Mouse (Mus musculus) kidney, adult 11 months (tissue): ENCODE results near the gene Gm20765.
"Not testable (repeated sequence)": the region's sequence is repeated elsewhere in the genome, so short reads cannot be mapped to it uniquely, and the experiment has no call there.

Source experiments
- DNase-seq: peaks from one replicate; pipeline ENCODE4 v3.0.0; 2022

The Gm20765 gene

DNA sequence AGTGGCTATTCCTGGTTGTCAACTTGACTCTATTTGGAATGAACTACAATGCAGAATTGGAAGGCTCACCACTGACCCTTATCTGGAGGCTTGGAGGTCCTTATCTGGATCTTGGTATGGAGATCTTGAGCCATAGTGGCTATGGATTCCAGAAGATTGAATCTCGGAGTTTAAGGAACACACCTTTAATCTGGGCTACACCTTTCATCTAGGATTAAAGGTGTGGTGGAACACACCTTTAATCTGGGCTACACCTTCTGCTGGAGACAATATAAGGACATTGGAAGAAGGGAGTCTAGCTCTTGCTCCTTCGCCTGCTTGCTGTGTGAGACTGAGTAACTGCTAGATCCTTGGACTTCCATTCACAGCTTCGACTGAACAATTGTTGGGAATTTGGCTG, at the start of gene Gm20765:
Gene Gm20765 (plus strand): TSS at position 301 of the 400 bp plus-strand sequence.
- DNase-seq, result not testable (repeated sequence)

DNA sequence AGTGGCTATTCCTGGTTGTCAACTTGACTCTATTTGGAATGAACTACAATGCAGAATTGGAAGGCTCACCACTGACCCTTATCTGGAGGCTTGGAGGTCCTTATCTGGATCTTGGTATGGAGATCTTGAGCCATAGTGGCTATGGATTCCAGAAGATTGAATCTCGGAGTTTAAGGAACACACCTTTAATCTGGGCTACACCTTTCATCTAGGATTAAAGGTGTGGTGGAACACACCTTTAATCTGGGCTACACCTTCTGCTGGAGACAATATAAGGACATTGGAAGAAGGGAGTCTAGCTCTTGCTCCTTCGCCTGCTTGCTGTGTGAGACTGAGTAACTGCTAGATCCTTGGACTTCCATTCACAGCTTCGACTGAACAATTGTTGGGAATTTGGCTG, 42.6 kb upstream of the Gm20765 start, which contains the start of gene Gm21293:
Gene Gm21293 (plus strand): TSS at position 301 of the 400 bp plus-strand sequence.
- not testable (repeated sequence) for DNase-seq

DNA sequence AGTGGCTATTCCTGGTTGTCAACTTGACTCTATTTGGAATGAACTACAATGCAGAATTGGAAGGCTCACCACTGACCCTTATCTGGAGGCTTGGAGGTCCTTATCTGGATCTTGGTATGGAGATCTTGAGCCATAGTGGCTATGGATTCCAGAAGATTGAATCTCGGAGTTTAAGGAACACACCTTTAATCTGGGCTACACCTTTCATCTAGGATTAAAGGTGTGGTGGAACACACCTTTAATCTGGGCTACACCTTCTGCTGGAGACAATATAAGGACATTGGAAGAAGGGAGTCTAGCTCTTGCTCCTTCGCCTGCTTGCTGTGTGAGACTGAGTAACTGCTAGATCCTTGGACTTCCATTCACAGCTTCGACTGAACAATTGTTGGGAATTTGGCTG, 34.1 kb upstream of the Gm20765 start, which contains the start of gene Gm6763:
Gene Gm6763 (plus strand): TSS at position 301 of the 400 bp plus-strand sequence.
- DNase-seq, result not testable (repeated sequence)

DNA sequence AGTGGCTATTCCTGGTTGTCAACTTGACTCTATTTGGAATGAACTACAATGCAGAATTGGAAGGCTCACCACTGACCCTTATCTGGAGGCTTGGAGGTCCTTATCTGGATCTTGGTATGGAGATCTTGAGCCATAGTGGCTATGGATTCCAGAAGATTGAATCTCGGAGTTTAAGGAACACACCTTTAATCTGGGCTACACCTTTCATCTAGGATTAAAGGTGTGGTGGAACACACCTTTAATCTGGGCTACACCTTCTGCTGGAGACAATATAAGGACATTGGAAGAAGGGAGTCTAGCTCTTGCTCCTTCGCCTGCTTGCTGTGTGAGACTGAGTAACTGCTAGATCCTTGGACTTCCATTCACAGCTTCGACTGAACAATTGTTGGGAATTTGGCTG, 25.6 kb upstream of the Gm20765 start, which contains the start of gene Gm8764:
Gene Gm8764 (plus strand): TSS at position 301 of the 400 bp plus-strand sequence.
- not testable (repeated sequence) for DNase-seq

DNA sequence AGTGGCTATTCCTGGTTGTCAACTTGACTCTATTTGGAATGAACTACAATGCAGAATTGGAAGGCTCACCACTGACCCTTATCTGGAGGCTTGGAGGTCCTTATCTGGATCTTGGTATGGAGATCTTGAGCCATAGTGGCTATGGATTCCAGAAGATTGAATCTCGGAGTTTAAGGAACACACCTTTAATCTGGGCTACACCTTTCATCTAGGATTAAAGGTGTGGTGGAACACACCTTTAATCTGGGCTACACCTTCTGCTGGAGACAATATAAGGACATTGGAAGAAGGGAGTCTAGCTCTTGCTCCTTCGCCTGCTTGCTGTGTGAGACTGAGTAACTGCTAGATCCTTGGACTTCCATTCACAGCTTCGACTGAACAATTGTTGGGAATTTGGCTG, 17.1 kb upstream of the Gm20765 start, which contains the start of gene Gm21304:
Gene Gm21304 (plus strand): TSS at position 301 of the 400 bp plus-strand sequence.
- not testable (repeated sequence) for DNase-seq

DNA sequence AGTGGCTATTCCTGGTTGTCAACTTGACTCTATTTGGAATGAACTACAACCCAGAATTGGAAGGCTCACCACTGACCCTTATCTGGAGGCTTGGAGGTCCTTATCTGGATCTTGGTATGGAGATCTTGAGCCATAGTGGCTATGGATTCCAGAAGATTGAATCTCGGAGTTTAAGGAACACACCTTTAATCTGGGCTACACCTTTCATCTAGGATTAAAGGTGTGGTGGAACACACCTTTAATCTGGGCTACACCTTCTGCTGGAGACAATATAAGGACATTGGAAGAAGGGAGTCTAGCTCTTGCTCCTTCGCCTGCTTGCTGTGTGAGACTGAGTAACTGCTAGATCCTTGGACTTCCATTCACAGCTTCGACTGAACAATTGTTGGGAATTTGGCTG, 8.6 kb upstream of the Gm20765 start, which contains the start of gene Gm21312:
Gene Gm21312 (plus strand): TSS at position 301 of the 400 bp plus-strand sequence.
- not testable (repeated sequence) for DNase-seq

DNA sequence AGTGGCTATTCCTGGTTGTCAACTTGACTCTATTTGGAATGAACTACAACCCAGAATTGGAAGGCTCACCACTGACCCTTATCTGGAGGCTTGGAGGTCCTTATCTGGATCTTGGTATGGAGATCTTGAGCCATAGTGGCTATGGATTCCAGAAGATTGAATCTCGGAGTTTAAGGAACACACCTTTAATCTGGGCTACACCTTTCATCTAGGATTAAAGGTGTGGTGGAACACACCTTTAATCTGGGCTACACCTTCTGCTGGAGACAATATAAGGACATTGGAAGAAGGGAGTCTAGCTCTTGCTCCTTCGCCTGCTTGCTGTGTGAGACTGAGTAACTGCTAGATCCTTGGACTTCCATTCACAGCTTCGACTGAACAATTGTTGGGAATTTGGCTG, 8.4 kb downstream of the Gm20765 start, which contains the start of gene Gm4340:
Gene Gm4340 (plus strand): TSS at position 301 of the 400 bp plus-strand sequence.
- DNase-seq, result not testable (repeated sequence)

DNA sequence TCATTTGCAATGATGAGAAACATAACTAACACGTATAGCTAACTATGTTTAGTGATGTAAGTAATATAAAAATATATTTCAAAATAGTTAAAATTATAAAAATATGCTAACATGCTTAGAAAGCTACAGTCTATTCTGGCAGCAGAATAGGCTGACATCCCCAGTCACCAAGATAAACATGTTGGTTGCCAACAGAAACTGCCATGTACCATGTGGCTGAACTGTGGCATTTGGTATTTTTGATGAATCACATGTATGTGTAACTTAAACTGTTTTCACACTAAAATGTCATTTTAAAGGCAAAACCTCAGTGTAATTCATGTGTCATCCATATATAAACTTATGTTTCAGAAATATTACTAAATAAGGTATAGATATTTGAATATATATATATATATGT, 24.3 kb downstream of the Gm20765 start:
- DNase-seq, result no peak

DNA sequence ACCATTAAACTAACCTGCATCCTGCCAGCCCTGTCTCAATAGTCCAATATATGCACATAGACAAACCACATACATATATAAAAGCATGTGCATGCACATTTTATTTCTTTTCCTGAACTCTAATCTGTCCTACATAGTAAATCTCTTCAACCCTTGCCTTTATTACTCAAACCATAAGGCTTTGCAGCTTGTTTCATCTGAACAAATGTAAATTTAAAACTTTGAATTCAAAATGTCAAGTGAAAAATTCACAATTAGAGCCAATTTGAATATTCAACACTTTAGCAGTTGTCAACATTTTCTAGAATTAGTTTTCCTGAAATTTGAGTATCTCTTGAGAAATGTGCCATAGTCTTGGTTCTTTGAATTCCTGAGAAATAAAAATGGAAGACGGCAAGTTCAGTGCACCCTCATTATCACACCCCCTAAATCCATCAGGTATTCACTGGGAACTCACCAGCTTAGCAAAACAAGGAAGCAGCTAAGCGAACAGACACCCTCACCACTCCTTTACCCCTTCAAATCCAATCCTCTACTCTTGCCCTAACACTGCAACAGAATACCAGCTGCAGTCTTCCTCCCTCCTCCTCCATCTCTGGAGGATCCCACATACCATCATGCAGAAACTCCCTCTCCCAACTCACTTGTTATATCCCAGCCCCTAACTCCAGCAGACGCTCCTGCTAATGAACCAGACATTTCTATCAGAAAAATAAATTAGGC, 25.1 kb downstream of the Gm20765 start:
- DNase-seq, result no peak

DNA sequence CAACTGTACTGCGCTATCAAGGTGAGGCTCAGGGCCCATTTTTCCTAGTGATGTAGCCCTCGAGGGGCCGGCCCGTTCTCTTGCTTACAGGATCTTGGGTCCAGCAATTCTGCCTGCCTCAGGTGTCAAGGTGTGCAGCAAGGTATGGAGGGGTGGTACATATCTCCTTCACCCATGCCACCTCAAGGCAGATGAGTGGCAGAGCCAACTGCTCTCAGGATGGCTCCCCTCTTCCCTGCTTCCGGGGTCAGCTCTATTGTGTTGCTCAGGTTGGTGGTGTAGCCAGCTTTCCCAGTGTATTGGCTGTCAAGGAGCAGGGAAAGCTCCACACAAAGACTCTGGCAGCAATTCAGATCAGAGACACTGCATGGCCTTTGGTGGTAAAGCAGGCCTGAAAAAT, 29.2 kb downstream of the Gm20765 start:
- no peak for DNase-seq

DNA sequence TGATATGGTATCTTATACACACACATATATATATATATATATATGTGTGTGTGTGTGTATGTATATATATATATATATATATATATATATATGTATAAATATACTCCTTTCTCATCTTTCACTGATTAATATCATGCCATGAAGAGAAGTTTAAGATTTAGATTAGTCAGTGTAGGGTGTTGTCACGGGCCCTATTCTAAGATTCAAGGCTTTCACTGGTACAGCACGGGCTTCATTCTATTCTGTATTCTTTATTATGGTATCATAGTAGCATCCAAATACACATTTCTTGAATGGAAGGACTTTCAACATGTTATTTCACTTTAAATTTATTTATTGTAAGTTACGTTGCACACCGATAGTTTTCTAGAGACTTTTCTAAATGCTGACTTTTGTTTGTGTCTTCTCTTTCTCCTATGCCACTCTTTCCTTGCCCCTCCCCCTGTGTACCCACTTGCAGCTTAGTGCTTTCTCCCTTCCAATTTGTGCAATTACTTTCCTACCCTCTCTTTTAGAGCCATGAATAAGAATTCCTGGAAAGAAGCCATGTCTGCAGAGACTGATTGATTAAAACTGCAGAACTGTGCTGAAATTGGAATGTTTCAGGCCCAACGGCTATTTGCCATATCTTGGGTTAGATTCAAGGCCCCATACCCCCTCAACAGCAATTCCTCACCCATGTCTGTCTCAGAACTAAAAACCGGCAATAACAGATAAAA, 35.1 kb downstream of the Gm20765 start:
- DNase-seq, result no peak
